Mouse (Mus musculus) heart, embryonic 12.5 days (tissue): ENCODE data around the gene Ptprn2. TPM values are rescaled to one million over a fixed set of nuclear protein-coding genes. Genes with fewer than 3 reads are reported as not detected.

Source experiments
- ATAC-seq: fragments of 200-750 bp; cut with Nextera tagmentation; 2 replicates; pipeline ENCODE4 v1.8.0; 2017; ENCODE audit warnings: moderate TSS enrichment, moderate library complexity; ENCODE audit not compliant: insufficient number of reproducible peaks, low FRiP score
- H3K27ac ChIP-seq: fragments of 300-500 bp; sonication (generic); 2 replicates; pipeline ENCODE4 v1.5.1; 2016; ENCODE audit warnings: mild to moderate bottlenecking, moderate library complexity; ENCODE audit not compliant: poor library complexity, severe bottlenecking
- H3K27me3 ChIP-seq: fragments of 300-500 bp; sonication (generic); replicated peaks from 2 replicates; pipeline ENCODE4 v1.6.1; 2016; ENCODE audit warnings: mild to moderate bottlenecking, moderate library complexity
- H3K36me3 ChIP-seq: fragments of 300-500 bp; sonication (generic); 2 replicates; pipeline ENCODE4 v1.6.1; 2016; ENCODE audit warnings: mild to moderate bottlenecking, moderate library complexity
- H3K4me1 ChIP-seq: fragments of 300-500 bp; sonication (generic); replicated peaks from 2 replicates; pipeline ENCODE4 v1.6.1; 2016; ENCODE audit warnings: mild to moderate bottlenecking
- H3K4me2 ChIP-seq: fragments of 300-500 bp; sonication (generic); 2 replicates; pipeline ENCODE4 v1.6.1; 2016; ENCODE audit warnings: mild to moderate bottlenecking, moderate library complexity
- H3K4me3 ChIP-seq: fragments of 300-500 bp; sonication (generic); 2 replicates; pipeline ENCODE4 v1.5.1; 2016; ENCODE audit warnings: mild to moderate bottlenecking
- H3K9ac ChIP-seq: fragments of 300-500 bp; sonication (generic); 2 replicates; pipeline ENCODE4 v1.6.1; 2016; ENCODE audit warnings: mild to moderate bottlenecking, moderate library complexity
- H3K9me3 ChIP-seq: fragments of 300-500 bp; sonication (generic); replicated peaks from 2 replicates; pipeline ENCODE4 v1.6.1; 2016; ENCODE audit warnings: mild to moderate bottlenecking, moderate library complexity
- WGBS: fragments of 180-500 bp; shearing (Covaris S2); methylation state at CpG from one replicate; pipeline ENCODE4 v1.1.7; 2016; 5-methylcytosine and 5-hydroxymethylcytosine counted together
- polyA plus RNA-seq: library from polyadenylated mRNA; unstranded; fragments of >200 nt; fragmentation: Nextera tagmentation; extraction: Ambion mirVana; gene quantifications from 2 replicates; pipeline ENCODE4 v1.2.1, GENCODE M21; 2016

Gene Ptprn2
- polyA plus RNA-seq, 1 experiment from 2014 or later: 0.05 TPM

DNA sequence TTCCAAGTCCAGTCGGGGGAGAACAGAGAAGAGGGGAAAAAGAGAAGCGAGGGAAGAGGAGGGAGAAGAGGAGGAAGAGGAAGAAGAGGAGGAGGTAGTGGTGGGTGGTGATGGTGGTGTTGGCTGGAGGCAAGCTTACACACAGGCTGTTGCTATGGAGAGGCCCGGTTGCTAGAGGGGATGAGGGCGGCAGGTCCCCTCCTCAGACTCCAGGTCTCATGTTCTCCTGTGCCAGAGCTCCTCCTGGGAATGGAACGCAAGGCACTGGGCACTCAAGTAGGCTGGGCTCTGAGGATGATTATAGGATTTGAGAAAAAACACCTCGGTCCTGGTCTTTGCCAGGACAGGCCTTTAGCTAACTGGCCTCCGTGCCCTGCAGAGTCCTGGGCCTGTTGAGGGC, 666.1 kb downstream of the Ptprn2 start:
- no peak for ATAC-seq
- Histone ChIP-seq H3K36me3 (no peaks in the 10 kb centered on the region), H3K4me2 (no peak overlapping the region), H3K9ac (no peak overlapping the region), H3K27me3 (peaks cover 75% of the 10 kb centered on the region), H3K4me1 (peaks cover 26% of the 10 kb centered on the region), H3K4me3 (no peak overlapping the region), H3K9me3 (no peaks in the 10 kb centered on the region), H3K27ac (no peak overlapping the region)
- 12% methylated on average over 7 of the region's 7 CpGs for WGBS

- no peaks in the 10 kb centered on the region for H3K9me3 ChIP-seq
Measured at GRCm38 (mm10) chr12:117152366-117153165, 667.0 kb downstream of the Ptprn2 start.

DNA sequence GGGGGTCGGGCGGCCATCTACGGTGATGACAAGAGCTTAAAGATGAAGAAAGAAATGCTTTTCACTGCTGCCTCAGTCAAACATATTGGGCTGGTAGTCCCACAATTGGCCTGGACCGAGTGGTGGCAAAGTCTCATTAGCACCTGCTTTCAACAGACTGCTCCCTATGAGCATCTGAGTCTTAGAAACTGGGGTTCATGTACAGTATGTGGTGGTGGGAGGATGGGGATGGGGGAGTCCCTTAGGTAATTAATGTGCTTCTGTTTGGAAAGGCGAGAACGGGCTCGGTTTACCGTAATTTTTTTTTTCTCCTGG, 667.6 kb downstream of the Ptprn2 start:
- H3K27me3 ChIP-seq: peaks cover 84% of the 10 kb centered on the region
- peaks cover 26% of the 10 kb centered on the region for H3K4me1 ChIP-seq
- peak overlapping the region; percentile 92 for H3K4me2 ChIP-seq
- H3K36me3 ChIP-seq: no peaks in the 10 kb centered on the region
- no peak for ATAC-seq
- H3K9ac ChIP-seq: no peak overlapping the region
- H3K27ac ChIP-seq: no peak overlapping the region
- H3K4me3 ChIP-seq: peak overlapping the region; percentile 60
- H3K9me3 ChIP-seq: no peaks in the 10 kb centered on the region
- 2% methylated on average over 8 of the region's 8 CpGs for WGBS

More at GRCm38 (mm10) chr12:117152366-117153165, 667.0 kb downstream of the Ptprn2 start:
- Histone ChIP-seq H3K4me2 (peak overlapping the region; percentile 92), H3K4me1 (peaks cover 26% of the 10 kb centered on the region), H3K27me3 (peaks cover 82% of the 10 kb centered on the region), H3K36me3 (no peaks in the 10 kb centered on the region), H3K9ac (no peak overlapping the region), H3K4me3 (peak overlapping the region; percentile 60), H3K27ac (no peak overlapping the region)
- ATAC-seq: no peak
- 4% methylated on average over 28 of the region's 28 CpGs for WGBS

GRCm38 (mm10) chr12:117153671-117154355, 668.3 kb downstream of the Ptprn2 start:
- peak; percentile 74 for ATAC-seq
- Histone ChIP-seq H3K4me1 (peaks cover 26% of the 10 kb centered on the region), H3K4me3 (peak overlapping the region; percentile 60), H3K9me3 (no peaks in the 10 kb centered on the region), H3K36me3 (no peaks in the 10 kb centered on the region), H3K4me2 (peak overlapping the region; percentile 92), H3K27ac (no peak overlapping the region), H3K9ac (peak overlapping the region; percentile 14; the same call in 1 of the 2 replicates), H3K27me3 (peaks cover 89% of the 10 kb centered on the region)
- under 1% methylated on average over 72 of the region's 73 CpGs for WGBS

GRCm38 (mm10) chr12:117154356-117155243, 669.1 kb downstream of the Ptprn2 start:
- Histone ChIP-seq H3K4me2 (peak overlapping the region; percentile 92), H3K27ac (no peak overlapping the region), H3K4me1 (peaks cover 32% of the 10 kb centered on the region), H3K36me3 (no peaks in the 10 kb centered on the region), H3K9ac (0 out of 2 replicates have a peak overlapping the region, but pooled peaks have one; percentile 14), H3K4me3 (peak overlapping the region; percentile 60), H3K27me3 (peaks cover 93% of the 10 kb centered on the region), H3K9me3 (no peaks in the 10 kb centered on the region)
- WGBS: 5% methylated on average over 25 of the region's 27 CpGs
- no peak for ATAC-seq

GRCm38 (mm10) chr12:117155307-117156220, 670.0 kb downstream of the Ptprn2 start:
- no peak for ATAC-seq
- Histone ChIP-seq H3K27me3 (peaks cover 96% of the 10 kb centered on the region), H3K4me2 (peak overlapping the region; percentile 92; the same call in 1 of the 2 replicates), H3K27ac (no peak overlapping the region), H3K4me3 (no peak overlapping the region), H3K9me3 (no peaks in the 10 kb centered on the region), H3K9ac (no peak overlapping the region), H3K4me1 (peaks cover 41% of the 10 kb centered on the region), H3K36me3 (no peaks in the 10 kb centered on the region)
- whole genome bisulfite sequencing: 4% methylated on average over 33 of the region's 33 CpGs

GRCm38 (mm10) chr12:117156256-117156655, 670.7 kb downstream of the Ptprn2 start:
- Histone ChIP-seq H3K9me3 (no peaks in the 10 kb centered on the region), H3K4me1 (peaks cover 39% of the 10 kb centered on the region), H3K27ac (no peak overlapping the region), H3K36me3 (no peaks in the 10 kb centered on the region), H3K27me3 (peaks cover 96% of the 10 kb centered on the region), H3K4me3 (no peak overlapping the region), H3K4me2 (no peak overlapping the region), H3K9ac (no peak overlapping the region)
- no peak for ATAC-seq
- 34% methylated on average over 5 of the region's 5 CpGs for WGBS

GRCm38 (mm10) chr12:117156786-117157185, 671.3 kb downstream of the Ptprn2 start:
- Histone ChIP-seq H3K27me3 (peaks cover 96% of the 10 kb centered on the region), H3K4me3 (no peak overlapping the region), H3K4me2 (no peak overlapping the region), H3K9ac (no peak overlapping the region), H3K36me3 (no peaks in the 10 kb centered on the region), H3K9me3 (no peaks in the 10 kb centered on the region), H3K27ac (no peak overlapping the region), H3K4me1 (peaks cover 38% of the 10 kb centered on the region)
- ATAC-seq: no peak
- 75% methylated on average over 3 of the region's 3 CpGs for WGBS

DNA sequence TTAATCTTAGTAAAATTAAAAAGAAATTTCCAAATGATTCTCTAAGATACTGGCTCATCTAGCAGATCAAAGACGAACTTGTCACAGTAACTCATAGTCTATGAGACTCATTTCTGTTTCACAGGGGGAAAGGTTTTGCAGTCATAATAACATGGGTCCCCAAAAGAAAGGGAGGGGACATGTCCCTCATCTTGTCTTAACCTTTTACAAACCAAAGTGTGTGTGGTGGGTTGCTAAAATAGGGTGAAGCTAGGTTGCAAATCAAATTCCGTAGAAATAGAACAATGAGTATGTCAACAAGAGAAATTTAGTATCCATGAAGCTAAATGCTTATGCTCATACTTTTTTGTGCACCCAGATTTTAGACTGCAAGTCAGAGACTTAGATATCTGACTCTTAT, 671.7 kb downstream of the Ptprn2 start:
- peaks cover 96% of the 10 kb centered on the region for H3K27me3 ChIP-seq
- no peaks in the 10 kb centered on the region for H3K9me3 ChIP-seq
- H3K9ac ChIP-seq: no peak overlapping the region
- WGBS: 65% methylated on average over 2 of the region's 2 CpGs
- peaks cover 38% of the 10 kb centered on the region for H3K4me1 ChIP-seq
- ATAC-seq: no peak
- H3K4me3 ChIP-seq: no peak overlapping the region
- no peaks in the 10 kb centered on the region for H3K36me3 ChIP-seq
- no peak overlapping the region for H3K27ac ChIP-seq
- no peak overlapping the region for H3K4me2 ChIP-seq

DNA sequence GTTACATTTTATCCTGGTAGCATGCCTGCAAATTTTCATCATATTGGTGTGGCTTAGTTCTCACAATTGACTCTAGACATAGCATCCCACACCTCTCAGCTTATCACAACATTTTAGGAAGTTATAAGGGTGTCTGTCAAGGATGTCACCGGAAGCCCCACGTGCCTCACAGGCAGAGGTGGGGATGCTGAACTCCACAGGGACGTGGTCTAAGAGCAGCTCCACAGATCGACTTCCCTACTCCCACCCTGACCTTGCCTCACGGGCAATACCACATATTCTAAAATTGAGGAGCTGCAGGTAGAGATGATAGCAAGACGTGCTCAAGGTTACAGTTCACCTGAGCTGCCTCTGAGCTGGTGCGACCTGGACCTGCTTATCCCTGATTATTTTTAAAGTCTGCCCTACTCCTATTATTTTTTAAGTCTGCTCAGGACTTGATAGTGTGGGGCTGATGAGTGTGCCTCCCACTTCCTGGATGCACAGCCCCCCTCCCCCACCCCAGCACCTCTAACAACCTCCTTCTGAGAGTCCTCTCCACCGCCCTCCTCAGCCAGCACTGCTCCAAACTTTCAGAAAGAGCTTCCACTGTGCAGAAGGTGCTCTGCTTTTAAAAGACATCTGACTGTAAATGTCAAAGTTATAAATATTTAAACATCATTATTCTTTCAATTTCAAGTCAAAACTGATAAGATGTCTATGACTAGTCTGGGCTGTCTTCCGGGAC, 672.3 kb downstream of the Ptprn2 start:
- 18% methylated on average over 9 of the region's 9 CpGs for WGBS
- Histone ChIP-seq H3K4me3 (no peak overlapping the region), H3K9ac (no peak overlapping the region), H3K9me3 (no peaks in the 10 kb centered on the region), H3K4me2 (no peak overlapping the region), H3K27me3 (peaks cover 94% of the 10 kb centered on the region), H3K27ac (no peak overlapping the region), H3K4me1 (peaks cover 32% of the 10 kb centered on the region), H3K36me3 (no peaks in the 10 kb centered on the region)
- ATAC-seq: no peak
